Mouse (Mus musculus): ENCODE data around the gene Ptprd. TPM values are rescaled to one million over a fixed set of nuclear protein-coding genes. Genes with fewer than 3 reads are reported as not detected.

Ptprd gene
- total RNA-seq (2018; cell fraction: chromatin; rRNA removed) = 1 to 10 TPM in 1 of 26 experiments, not detected in 25; 4.4 TPM
- under 1 TPM in 1 of 26 experiments, not detected in 25; under 0.01 TPM for total RNA-seq (2018; cell fraction: cytosol; rRNA removed)
- total RNA-seq (2018; cell fraction: nucleus; rRNA removed) = under 1 TPM in 2 of 26 experiments, not detected in 24; 0.21 to 0.45 TPM
- not detected in 3 replicates for polyA plus RNA-seq (2018)

DNA sequence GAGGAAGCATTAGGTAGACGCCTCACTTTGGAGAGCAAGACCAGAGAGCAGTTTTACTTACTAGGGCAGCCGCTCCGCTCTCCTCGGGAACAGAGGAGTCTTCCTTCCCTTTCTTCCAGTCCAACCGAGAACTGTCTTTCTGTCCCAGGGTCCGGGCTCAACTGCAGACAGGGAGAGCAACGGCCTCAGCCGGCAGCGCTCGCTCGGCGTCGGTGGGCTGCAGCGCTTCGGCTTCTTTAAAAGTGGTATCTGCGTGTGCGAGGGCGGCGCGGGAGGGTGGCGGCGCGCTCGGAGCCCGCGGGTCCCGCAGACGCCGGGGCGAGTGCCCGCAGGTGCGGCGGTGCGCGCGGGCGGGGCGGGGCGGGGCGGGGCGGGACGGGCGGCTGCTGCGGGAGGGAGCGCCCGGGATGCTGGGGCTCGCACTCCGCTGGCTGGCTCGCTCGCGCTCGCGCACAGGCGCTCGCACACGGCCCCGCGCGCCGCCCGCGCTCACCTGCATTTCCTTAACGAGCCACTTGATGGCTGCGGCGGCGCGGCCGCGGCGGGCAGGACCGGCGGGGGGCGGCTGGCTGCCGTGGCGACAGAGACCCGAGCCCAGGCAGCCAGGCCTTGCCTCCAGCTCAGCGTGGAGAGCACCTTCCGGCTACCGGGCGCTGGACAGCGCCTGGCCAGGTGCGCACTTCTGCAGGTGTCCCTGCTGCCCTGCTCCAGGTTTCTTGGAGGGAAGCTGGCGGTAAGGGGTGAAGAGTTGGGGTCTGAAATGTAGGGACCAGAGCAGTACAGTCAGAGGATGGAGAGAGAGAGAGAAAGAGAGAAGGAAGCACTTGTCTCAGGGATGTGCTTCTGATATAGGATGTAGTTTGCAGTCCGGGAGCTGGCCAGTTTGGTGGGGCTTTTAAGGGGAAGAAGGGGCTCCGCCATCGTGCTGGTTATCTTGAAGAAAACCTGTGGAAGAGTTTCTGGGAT is at the start of gene Ptprd:
Ptprd (minus strand) TSS at position 433 of the 966 bp plus-strand sequence.
- Histone ChIP-seq H3K27ac (no peak within 1 kb of the TSS), H3K4me3 (ENCODE audit: inconsistent target) (no peak within 1 kb of the TSS)
- 5% methylated on average over 60 of the region's 86 CpGs for WGBS (ENCODE audit: missing documents)

DNA sequence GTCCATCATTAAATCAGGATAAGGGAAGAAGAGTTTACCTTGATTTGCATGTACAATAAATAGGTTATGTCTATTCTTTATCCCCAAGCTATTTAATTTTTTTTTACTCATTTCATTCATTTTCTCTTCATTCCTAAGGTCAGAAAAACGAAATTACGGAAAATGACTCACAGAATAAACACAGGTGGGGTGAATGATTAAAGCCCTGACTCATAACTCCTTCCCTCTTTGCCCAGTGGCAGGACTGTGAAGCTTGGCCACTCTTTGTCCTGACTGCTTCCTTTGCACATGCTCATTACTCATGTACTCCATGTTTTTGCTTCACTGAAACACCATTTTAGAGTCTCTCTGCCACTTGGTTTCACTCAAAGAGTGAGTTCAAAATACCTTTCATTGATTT is 24.1 kb upstream of the Ptprd start:
- no peak overlapping the region for H3K4me3 ChIP-seq (ENCODE audit: inconsistent target)
- WGBS (ENCODE audit: missing documents) = 82% methylated on average over 2 of the region's 2 CpGs
- H3K79me2 ChIP-seq (ENCODE audit: inconsistent target) = no peaks in the 10 kb centered on the region
- H3K36me3 ChIP-seq (ENCODE audit: inconsistent target) = no peaks in the 10 kb centered on the region
- H3K27ac ChIP-seq = no peak overlapping the region

More for the DNA sequence above, at the start of gene Ptprd:
- Histone ChIP-seq H3K36me3 (ENCODE audit: inconsistent target) (no peaks in the 10 kb centered on the region), H3K79me2 (ENCODE audit: inconsistent target) (no peaks in the 10 kb centered on the region)

DNA sequence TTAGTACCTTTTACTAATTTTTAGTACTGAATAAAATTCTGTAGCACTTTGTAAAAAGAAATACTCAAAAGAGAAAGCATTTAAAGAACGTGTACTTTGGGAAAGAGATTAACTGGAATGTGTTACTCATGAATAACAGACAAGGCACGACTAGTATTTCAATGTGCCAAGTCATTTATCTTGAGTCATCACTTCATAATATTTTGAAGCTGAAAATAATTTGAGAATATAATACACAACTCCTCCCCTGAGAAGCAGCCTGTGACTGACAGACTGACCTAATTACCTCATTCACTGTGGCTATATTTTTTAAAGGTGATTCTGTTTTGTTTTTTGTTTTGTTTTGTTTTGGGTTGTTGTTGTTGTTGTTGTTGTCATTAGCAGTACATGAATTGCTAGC is 23.6 kb upstream of the Ptprd start:
- Histone ChIP-seq H3K27ac (no peak overlapping the region), H3K36me3 (ENCODE audit: inconsistent target) (no peaks in the 10 kb centered on the region), H3K79me2 (ENCODE audit: inconsistent target) (no peaks in the 10 kb centered on the region), H3K4me3 (ENCODE audit: inconsistent target) (no peak overlapping the region)
- 55% methylated on average over 2 of the region's 2 CpGs for WGBS (ENCODE audit: missing documents)

DNA sequence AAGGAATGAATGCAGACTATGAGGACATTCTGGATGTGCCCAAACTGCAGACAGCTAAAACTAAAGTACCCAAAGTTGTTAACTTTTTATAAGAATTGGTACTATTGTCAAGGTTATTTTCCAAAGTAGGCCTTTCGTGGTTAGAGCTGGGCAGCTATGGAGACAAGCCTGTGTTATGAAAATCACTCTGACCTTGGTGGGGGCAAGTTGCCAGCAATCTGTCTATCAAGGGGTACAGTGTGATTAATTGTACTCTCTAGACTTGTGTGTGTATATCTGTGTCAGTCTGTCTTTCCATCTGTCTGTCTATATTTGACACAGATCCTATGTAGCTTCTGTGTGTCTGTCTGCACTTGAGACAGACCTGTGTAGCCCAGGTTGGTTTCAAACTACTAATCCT is 22.9 kb upstream of the Ptprd start:
- H3K79me2 ChIP-seq (ENCODE audit: inconsistent target) = no peaks in the 10 kb centered on the region
- 79% methylated on average over 1 of the region's 1 CpGs for WGBS (ENCODE audit: missing documents)
- no peaks in the 10 kb centered on the region for H3K36me3 ChIP-seq (ENCODE audit: inconsistent target)
- no peak overlapping the region for H3K27ac ChIP-seq
- H3K4me3 ChIP-seq (ENCODE audit: inconsistent target) = no peak overlapping the region

DNA sequence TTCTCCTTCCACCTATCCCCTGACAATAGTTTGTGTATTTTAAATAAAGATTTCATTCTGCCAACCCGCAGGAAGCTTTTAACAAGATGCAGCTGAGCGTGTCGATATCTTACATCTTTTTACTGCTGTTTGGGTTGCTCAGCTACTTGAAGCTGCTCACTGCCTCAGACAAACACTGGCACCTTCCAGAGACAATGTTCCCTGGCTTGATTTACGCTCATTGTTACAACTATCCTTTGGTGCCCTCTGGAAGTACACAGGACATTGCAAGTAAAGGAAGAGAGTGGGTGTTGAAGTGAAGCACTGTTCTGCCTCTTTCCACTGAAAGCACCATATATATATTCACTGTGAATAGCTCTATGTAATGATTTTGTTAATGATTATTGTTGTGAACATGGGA is 2.2 kb upstream of the Ptprd start:
- H3K4me3 ChIP-seq (ENCODE audit: inconsistent target) = no peak overlapping the region
- H3K36me3 ChIP-seq (ENCODE audit: inconsistent target) = no peaks in the 10 kb centered on the region
- H3K79me2 ChIP-seq (ENCODE audit: inconsistent target) = no peaks in the 10 kb centered on the region
- 68% methylated on average over 4 of the region's 4 CpGs for WGBS (ENCODE audit: missing documents)
- no peak overlapping the region for H3K27ac ChIP-seq

DNA sequence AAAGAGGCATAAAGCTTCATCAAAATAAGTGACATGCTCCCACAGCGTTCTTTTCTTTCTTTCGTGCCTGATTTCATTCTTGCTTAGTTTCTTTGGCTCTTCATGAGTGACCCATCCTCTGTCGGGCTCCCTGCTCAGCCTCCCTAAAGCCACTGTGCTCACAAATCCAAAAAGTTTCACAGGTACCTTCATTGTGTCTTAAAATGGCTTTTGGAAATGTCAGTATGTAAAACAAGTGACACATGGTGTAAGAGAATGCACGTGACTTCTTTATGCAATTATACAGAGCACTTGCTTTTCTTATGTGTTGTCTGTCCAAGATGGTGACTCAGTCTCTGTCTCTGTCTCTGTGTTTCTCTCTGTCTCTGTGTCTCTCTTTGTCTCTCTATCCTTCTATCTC is 1.2 kb upstream of the Ptprd start:
- Histone ChIP-seq H3K79me2 (ENCODE audit: inconsistent target) (no peaks in the 10 kb centered on the region), H3K27ac (no peak overlapping the region), H3K4me3 (ENCODE audit: inconsistent target) (no peak overlapping the region), H3K36me3 (ENCODE audit: inconsistent target) (no peaks in the 10 kb centered on the region)
- 74% methylated on average over 4 of the region's 4 CpGs for WGBS (ENCODE audit: missing documents)

DNA sequence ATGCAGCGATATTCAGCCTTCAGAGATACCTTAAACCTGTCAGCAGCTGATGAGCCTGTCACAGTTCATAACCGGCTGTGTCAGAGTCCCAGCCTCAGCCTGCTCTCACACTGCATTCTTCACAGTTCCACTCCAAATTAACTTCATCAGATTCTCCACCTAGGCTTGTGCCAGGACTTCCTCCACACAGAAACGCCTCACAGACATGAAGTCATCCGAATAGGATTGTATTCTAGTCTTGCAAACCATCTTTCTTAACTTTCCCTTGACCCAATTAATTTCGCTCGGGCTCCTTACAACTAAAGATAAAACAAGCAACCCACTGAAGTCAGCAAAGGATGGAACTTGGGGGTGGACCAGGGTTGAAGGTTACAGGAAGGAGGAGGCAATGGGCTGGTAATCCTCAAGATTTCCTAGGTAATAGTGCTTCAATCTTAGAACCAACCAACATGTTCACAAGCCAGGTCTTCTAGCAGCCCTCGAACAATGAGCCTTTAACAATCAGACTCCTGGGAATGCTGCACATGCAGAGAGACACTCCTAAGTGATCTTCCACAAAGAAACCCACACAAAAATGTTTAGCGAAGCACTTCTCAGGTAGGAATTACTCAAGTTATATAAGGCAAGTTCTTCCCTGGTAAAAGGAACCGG is 758 bp downstream of the Ptprd start:
- Histone ChIP-seq H3K4me3 (ENCODE audit: inconsistent target) (no peak overlapping the region), H3K36me3 (ENCODE audit: inconsistent target) (no peaks in the 10 kb centered on the region), H3K79me2 (ENCODE audit: inconsistent target) (no peaks in the 10 kb centered on the region), H3K27ac (no peak overlapping the region)
- 38% methylated on average over 9 of the region's 9 CpGs for WGBS (ENCODE audit: missing documents)

DNA sequence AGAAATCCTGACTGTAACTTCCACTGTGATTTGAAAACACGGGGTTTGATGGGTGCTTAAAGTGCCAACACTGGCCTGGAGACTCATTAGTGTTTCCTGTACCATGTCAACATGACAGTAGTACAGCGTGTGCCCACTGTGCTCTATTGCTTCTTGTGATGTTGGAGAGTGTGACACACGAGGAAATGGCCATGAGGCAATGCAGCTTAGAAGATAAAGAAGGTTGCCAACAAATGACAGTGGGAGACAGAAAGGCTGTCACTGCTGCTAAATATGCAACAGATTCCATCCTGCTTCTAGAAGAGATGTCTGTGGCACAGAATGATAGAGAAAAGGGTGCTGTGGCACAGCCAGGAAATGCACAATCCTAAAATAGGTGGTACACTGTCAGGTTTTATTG is 6.7 kb downstream of the Ptprd start:
- 43% methylated on average over 3 of the region's 3 CpGs for WGBS (ENCODE audit: missing documents)
- no peak overlapping the region for H3K4me3 ChIP-seq (ENCODE audit: inconsistent target)
- H3K36me3 ChIP-seq (ENCODE audit: inconsistent target) = no peaks in the 10 kb centered on the region
- H3K79me2 ChIP-seq (ENCODE audit: inconsistent target) = no peaks in the 10 kb centered on the region
- H3K27ac ChIP-seq = no peak overlapping the region

DNA sequence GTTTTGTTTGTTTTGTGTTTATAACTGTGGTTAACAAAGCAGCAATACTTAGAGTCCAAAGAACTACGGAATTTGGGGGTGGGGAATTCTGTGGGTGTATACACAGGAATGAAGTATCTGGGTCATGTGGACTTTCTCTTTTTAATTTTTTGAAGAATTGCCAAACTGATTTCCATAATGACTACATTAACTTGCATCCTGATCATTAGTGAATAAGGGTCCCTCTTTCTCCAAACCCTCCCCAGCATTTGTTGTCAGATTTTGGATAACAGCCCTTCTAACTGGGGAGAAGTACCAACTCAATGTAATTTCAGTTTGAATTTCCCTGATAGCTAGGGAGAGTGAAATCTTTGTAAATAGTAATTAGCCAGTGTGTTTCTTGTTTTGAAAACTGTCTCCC is 43.3 kb downstream of the Ptprd start:
- no peak overlapping the region for H3K4me3 ChIP-seq (ENCODE audit: inconsistent target)
- WGBS (ENCODE audit: missing documents) = 78% methylated on average over 1 of the region's 1 CpGs
- H3K27ac ChIP-seq = no peak overlapping the region
- H3K36me3 ChIP-seq (ENCODE audit: inconsistent target) = no peaks in the 10 kb centered on the region
- H3K79me2 ChIP-seq (ENCODE audit: inconsistent target) = no peaks in the 10 kb centered on the region

DNA sequence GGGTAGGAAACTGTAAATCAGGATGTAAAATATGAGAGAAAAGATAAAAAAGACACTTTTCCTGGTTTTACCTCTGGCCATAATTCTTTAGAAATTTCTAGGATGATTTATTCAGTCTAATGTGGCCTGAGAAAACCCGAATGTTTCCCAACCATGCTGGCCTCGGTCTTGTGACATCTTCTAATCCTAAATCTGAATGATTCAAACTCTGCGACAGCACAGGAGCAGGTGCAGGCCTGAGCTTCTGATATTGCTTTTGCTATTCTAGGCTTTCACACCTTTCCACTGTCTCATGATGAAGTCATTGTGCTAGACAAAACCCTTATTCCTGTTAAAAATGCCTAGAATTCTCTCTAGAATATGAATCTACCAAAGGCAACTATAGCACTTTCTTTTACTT is 51.3 kb downstream of the Ptprd start:
- no peak overlapping the region for H3K4me3 ChIP-seq (ENCODE audit: inconsistent target)
- 87% methylated on average over 3 of the region's 3 CpGs for WGBS (ENCODE audit: missing documents)
- H3K27ac ChIP-seq = no peak overlapping the region
- no peaks in the 10 kb centered on the region for H3K79me2 ChIP-seq (ENCODE audit: inconsistent target)
- no peaks in the 10 kb centered on the region for H3K36me3 ChIP-seq (ENCODE audit: inconsistent target)

DNA sequence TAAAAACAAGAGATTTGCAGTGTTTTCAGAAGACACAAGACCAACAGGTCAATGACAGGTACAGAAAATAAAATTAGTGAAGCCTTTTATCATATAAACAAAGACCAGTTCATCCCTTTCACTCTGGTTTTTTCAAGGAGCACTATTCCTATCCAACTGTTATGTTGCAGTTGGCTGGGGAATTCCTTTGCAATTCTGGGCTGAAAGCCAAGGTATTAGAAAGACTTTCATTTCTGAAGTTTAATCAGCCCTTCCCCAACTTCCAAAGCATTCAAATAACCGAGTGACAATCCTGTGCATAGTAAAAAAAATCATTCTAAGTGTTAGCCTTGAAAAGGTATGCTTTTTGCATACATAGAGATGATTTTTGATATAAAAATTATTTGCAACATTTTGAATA is 61.2 kb downstream of the Ptprd start:
- H3K27ac ChIP-seq = no peak overlapping the region
- no peaks in the 10 kb centered on the region for H3K79me2 ChIP-seq (ENCODE audit: inconsistent target)
- no peak overlapping the region for H3K4me3 ChIP-seq (ENCODE audit: inconsistent target)
- no peaks in the 10 kb centered on the region for H3K36me3 ChIP-seq (ENCODE audit: inconsistent target)
- 38% methylated on average over 1 of the region's 1 CpGs for WGBS (ENCODE audit: missing documents)

DNA sequence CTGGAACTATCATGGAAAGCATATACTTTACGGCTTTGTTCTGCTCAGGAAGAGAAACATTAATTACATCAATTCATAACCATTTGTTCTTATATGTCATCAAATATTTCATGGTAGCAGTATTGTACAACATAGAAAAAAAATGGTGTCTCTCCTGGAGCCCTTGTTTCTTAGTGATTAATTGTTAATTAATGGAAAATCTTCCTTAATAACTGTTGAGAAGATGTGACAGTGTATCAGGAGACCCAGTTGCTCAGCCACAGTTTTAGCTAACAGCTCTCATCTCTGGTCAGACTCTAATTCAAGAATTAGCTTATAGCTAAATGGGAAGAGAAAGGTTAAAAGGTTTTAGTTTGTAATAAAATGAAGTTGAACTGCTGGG is 69.0 kb downstream of the Ptprd start:
- H3K27ac ChIP-seq = no peak overlapping the region
- H3K36me3 ChIP-seq (ENCODE audit: inconsistent target) = no peaks in the 10 kb centered on the region
- H3K79me2 ChIP-seq (ENCODE audit: inconsistent target) = no peaks in the 10 kb centered on the region
- H3K4me3 ChIP-seq (ENCODE audit: inconsistent target) = no peak overlapping the region
- WGBS (ENCODE audit: missing documents) = 91% methylated on average over 1 of the region's 1 CpGs

DNA sequence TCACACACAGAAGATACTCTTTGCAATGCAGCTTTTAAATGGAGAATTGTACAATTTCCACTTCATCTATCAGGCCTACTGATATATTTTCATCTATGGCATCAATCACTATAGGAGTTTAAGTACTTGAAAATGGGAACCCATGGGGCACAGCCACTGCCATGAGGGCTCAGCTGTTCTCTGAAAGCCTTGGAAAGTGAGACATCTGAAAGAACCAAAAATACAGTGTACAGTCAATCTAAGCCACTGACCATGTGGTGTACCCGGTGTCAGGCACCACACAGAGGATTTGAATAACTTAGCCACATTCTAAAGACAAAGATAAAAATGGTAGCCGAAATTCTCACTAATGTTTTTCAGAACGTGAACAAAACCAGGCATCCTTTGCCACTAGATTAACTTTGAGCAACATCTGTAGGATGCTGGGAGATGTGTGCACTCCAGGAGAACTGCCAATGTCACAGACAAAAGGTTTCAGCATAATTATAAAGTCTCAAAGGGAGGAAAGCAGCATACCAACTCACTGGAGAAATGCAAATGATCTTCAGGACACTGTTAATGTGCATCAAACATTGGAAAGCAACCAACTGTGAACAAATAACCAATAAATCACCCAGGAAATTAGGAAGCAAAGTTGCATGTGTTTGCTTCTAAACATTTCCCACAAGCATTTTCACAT is 69.5 kb downstream of the Ptprd start:
- Histone ChIP-seq H3K36me3 (ENCODE audit: inconsistent target) (no peaks in the 10 kb centered on the region), H3K27ac (no peak overlapping the region), H3K79me2 (ENCODE audit: inconsistent target) (no peaks in the 10 kb centered on the region), H3K4me3 (ENCODE audit: inconsistent target) (no peak overlapping the region)
- WGBS (ENCODE audit: missing documents) = 85% methylated on average over 3 of the region's 3 CpGs

DNA sequence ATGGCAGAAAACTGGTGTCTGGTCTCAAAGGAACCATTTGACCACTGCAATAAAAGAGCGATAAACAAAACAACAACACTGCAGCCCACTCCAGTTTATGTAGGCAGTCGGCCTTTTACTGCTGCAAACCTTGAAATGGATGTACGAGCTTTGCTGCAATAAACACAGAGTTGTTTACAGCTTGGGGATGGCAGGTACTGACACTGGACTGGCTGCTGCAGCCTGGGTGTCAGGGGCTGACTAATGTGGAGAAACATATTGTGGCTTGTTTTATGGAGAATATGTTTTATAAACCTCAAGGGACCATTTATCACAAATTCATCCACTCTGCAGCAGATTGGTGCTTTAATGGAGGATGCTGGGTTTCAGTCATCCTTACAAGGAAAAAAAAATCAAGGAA is 100.9 kb downstream of the Ptprd start:
- WGBS (ENCODE audit: missing documents) = 41% methylated on average over 3 of the region's 3 CpGs
- no peaks in the 10 kb centered on the region for H3K36me3 ChIP-seq (ENCODE audit: inconsistent target)

DNA sequence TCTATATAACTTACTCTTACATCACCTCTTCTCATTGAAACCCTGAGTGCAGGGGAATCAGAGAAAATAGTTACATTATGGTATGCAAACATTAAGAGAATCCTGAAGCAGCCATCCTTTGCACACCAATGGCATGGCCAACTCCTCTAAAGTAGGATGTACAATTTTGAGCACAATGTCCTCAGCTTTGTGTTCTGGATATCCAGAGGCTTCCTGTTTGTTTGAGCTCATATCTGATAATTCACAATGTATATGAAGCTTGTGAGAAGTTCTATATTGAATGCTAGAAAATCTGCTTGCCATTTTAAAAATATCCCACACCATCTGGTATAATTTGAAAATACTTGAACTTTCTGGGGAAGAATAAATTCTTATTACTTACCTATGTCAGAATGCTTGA is 114.2 kb downstream of the Ptprd start:
- Histone ChIP-seq H3K36me3 (ENCODE audit: inconsistent target) (no peaks in the 10 kb centered on the region), H3K79me2 (ENCODE audit: inconsistent target) (no peaks in the 10 kb centered on the region), H3K4me3 (ENCODE audit: inconsistent target) (no peak overlapping the region)

More for the DNA sequence above, 100.9 kb downstream of the Ptprd start:
- Histone ChIP-seq H3K79me2 (ENCODE audit: inconsistent target) (no peaks in the 10 kb centered on the region), H3K4me3 (ENCODE audit: inconsistent target) (no peak overlapping the region), H3K27ac (no peak overlapping the region)

More for the DNA sequence above, 114.2 kb downstream of the Ptprd start:
- no peak overlapping the region for H3K27ac ChIP-seq
